Mouse (Mus musculus): ENCODE measurements at regions not wholly inside any gene's neighbourhood (a gene's known extent, or its start where the extent isn't known, plus 50 kb on each side); places are given as distances from the start of the nearest gene placed in this dataset.

GRCm38 (mm10) chr1:18668901-18669300, 404.0 kb upstream of the Defb41 start:
- Histone ChIP-seq H3K36me3 (ENCODE audit: control insufficient read depth, insufficient read depth, low read length) (no peaks in the 10 kb centered on the region), H3K4me1 (ENCODE audit: control insufficient read depth, insufficient read depth, low read length) (no peaks in the 10 kb centered on the region), H3K27me3 (replicated peaks; ENCODE audit: control insufficient read depth, insufficient read depth, low read length) (no peaks in the 10 kb centered on the region), H3K4me3 (ENCODE audit: insufficient read depth, low read depth, low read length) (no peak overlapping the region), H3K27ac (ENCODE audit: insufficient read depth, low read depth, low read length) (no peak overlapping the region)
- no peak for TF ChIP-seq CTCF (conservative IDR thresholded peaks at IDR 0.05; ENCODE audit: insufficient read depth, insufficient read length, low read depth, low read length)
- WGBS, result 78% methylated on average over 7 of the region's 7 CpGs
- DNase-seq, result no peak

GRCm38 (mm10) chr1:18668265-18668664, 403.3 kb upstream of the Defb41 start:
- 80% methylated on average over 5 of the region's 5 CpGs for WGBS
- TF ChIP-seq CTCF (conservative IDR thresholded peaks at IDR 0.05; ENCODE audit: insufficient read depth, insufficient read length, low read depth, low read length) (no peak), POLR2A (IDR thresholded peaks at IDR 0.05; ENCODE audit: low read depth, low read length) (no peak)

GRCm38 (mm10) chr1:18640858-18641257, 375.9 kb upstream of the Defb41 start:
- TF ChIP-seq CTCF (conservative IDR thresholded peaks at IDR 0.05; ENCODE audit: insufficient read depth, insufficient read length, low read depth, low read length), result no peak
- TF ChIP-seq POLR2A (IDR thresholded peaks at IDR 0.05; ENCODE audit: low read depth, low read length), result no peak
- Histone ChIP-seq H3K4me1 (ENCODE audit: control insufficient read depth, insufficient read depth, low read length) (no peaks in the 10 kb centered on the region), H3K36me3 (ENCODE audit: control insufficient read depth, insufficient read depth, low read length) (no peaks in the 10 kb centered on the region), H3K27ac (ENCODE audit: insufficient read depth, low read depth, low read length) (no peak overlapping the region), H3K27me3 (replicated peaks; ENCODE audit: control insufficient read depth, insufficient read depth, low read length) (no peaks in the 10 kb centered on the region), H3K4me3 (ENCODE audit: insufficient read depth, low read depth, low read length) (no peak overlapping the region)
- no peak for DNase-seq

More at GRCm38 (mm10) chr1:18668265-18668664, 403.3 kb upstream of the Defb41 start:
- no peaks in the 10 kb centered on the region for H3K36me3 ChIP-seq (ENCODE audit: control insufficient read depth, insufficient read depth, low read length)
- no peak overlapping the region for H3K4me3 ChIP-seq (ENCODE audit: insufficient read depth, low read depth, low read length)
- H3K4me1 ChIP-seq (ENCODE audit: control insufficient read depth, insufficient read depth, low read length), result no peaks in the 10 kb centered on the region
- no peaks in the 10 kb centered on the region for H3K27me3 ChIP-seq (replicated peaks; ENCODE audit: control insufficient read depth, insufficient read depth, low read length)
- DNase-seq, result no peak
- no peak overlapping the region for H3K27ac ChIP-seq (ENCODE audit: insufficient read depth, low read depth, low read length)

GRCm38 (mm10) chr1:18639460-18640300, 374.7 kb upstream of the Defb41 start:
- WGBS, result 62% methylated on average over 8 of the region's 8 CpGs
- TF ChIP-seq CTCF (conservative IDR thresholded peaks at IDR 0.05; ENCODE audit: insufficient read depth, insufficient read length, low read depth, low read length) (no peak), POLR2A (IDR thresholded peaks at IDR 0.05; ENCODE audit: low read depth, low read length) (no peak)
- H3K36me3 ChIP-seq (ENCODE audit: control insufficient read depth, insufficient read depth, low read length), result no peaks in the 10 kb centered on the region
- H3K27ac ChIP-seq (ENCODE audit: insufficient read depth, low read depth, low read length), result no peak overlapping the region
- H3K4me1 ChIP-seq (ENCODE audit: control insufficient read depth, insufficient read depth, low read length), result no peaks in the 10 kb centered on the region
- H3K27me3 ChIP-seq (replicated peaks; ENCODE audit: control insufficient read depth, insufficient read depth, low read length), result no peaks in the 10 kb centered on the region
- DNase-seq, result no peak
- no peak overlapping the region for H3K4me3 ChIP-seq (ENCODE audit: insufficient read depth, low read depth, low read length)

GRCm38 (mm10) chr1:18637334-18637733, 372.4 kb upstream of the Defb41 start:
- Histone ChIP-seq H3K36me3 (ENCODE audit: control insufficient read depth, insufficient read depth, low read length) (no peaks in the 10 kb centered on the region), H3K4me1 (ENCODE audit: control insufficient read depth, insufficient read depth, low read length) (no peaks in the 10 kb centered on the region)
- no peak for DNase-seq

GRCm38 (mm10) chr1:18610231-18610630, 345.3 kb upstream of the Defb41 start:
- no peaks in the 10 kb centered on the region for H3K27me3 ChIP-seq (replicated peaks; ENCODE audit: control insufficient read depth, insufficient read depth, low read length)
- no peak for DNase-seq
- no peaks in the 10 kb centered on the region for H3K36me3 ChIP-seq (ENCODE audit: control insufficient read depth, insufficient read depth, low read length)
- no peak for TF ChIP-seq CTCF (conservative IDR thresholded peaks at IDR 0.05; ENCODE audit: insufficient read depth, insufficient read length, low read depth, low read length)
- no peak for TF ChIP-seq POLR2A (IDR thresholded peaks at IDR 0.05; ENCODE audit: low read depth, low read length)
- no peak overlapping the region for H3K4me3 ChIP-seq (ENCODE audit: insufficient read depth, low read depth, low read length)
- H3K4me1 ChIP-seq (ENCODE audit: control insufficient read depth, insufficient read depth, low read length), result no peaks in the 10 kb centered on the region
- no peak overlapping the region for H3K27ac ChIP-seq (ENCODE audit: insufficient read depth, low read depth, low read length)
- 85% methylated on average over 7 of the region's 7 CpGs for WGBS

More at GRCm38 (mm10) chr1:18637334-18637733, 372.4 kb upstream of the Defb41 start:
- Histone ChIP-seq H3K27me3 (replicated peaks; ENCODE audit: control insufficient read depth, insufficient read depth, low read length) (no peaks in the 10 kb centered on the region), H3K4me3 (ENCODE audit: insufficient read depth, low read depth, low read length) (no peak overlapping the region), H3K27ac (ENCODE audit: insufficient read depth, low read depth, low read length) (no peak overlapping the region)
- TF ChIP-seq POLR2A (IDR thresholded peaks at IDR 0.05; ENCODE audit: low read depth, low read length) (no peak), CTCF (conservative IDR thresholded peaks at IDR 0.05; ENCODE audit: insufficient read depth, insufficient read length, low read depth, low read length) (no peak)

GRCm38 (mm10) chr1:18599864-18600263, 334.9 kb upstream of the Defb41 start:
- Histone ChIP-seq H3K27me3 (replicated peaks; ENCODE audit: control insufficient read depth, insufficient read depth, low read length) (no peaks in the 10 kb centered on the region), H3K36me3 (ENCODE audit: control insufficient read depth, insufficient read depth, low read length) (no peaks in the 10 kb centered on the region), H3K4me3 (ENCODE audit: insufficient read depth, low read depth, low read length) (no peak overlapping the region), H3K27ac (ENCODE audit: insufficient read depth, low read depth, low read length) (no peak overlapping the region), H3K4me1 (ENCODE audit: control insufficient read depth, insufficient read depth, low read length) (no peaks in the 10 kb centered on the region)
- DNase-seq, result no peak
- TF ChIP-seq POLR2A (IDR thresholded peaks at IDR 0.05; ENCODE audit: low read depth, low read length), result no peak
- no peak for TF ChIP-seq CTCF (conservative IDR thresholded peaks at IDR 0.05; ENCODE audit: insufficient read depth, insufficient read length, low read depth, low read length)
- WGBS, result 83% methylated on average over 1 of the region's 1 CpGs
